Mouse (Mus musculus) E14TG2a.4 (cell line): ENCODE measurements around the gene Hpd.

Experiments
- CTCF ChIP-seq: conservative IDR thresholded peaks from 2 replicates; pipeline ENCODE4 v1.5.1; 2014; ENCODE audit warnings: low read length
- NANOG ChIP-seq: IDR thresholded peaks from 2 replicates; pipeline ENCODE4 v1.6.1; 2014; ENCODE audit warnings: borderline replicate concordance, low read length, mixed read lengths
- POU5F1 ChIP-seq: IDR thresholded peaks from 2 replicates; pipeline ENCODE4 v1.6.1; 2014; ENCODE audit warnings: low read length, borderline replicate concordance

DNA sequence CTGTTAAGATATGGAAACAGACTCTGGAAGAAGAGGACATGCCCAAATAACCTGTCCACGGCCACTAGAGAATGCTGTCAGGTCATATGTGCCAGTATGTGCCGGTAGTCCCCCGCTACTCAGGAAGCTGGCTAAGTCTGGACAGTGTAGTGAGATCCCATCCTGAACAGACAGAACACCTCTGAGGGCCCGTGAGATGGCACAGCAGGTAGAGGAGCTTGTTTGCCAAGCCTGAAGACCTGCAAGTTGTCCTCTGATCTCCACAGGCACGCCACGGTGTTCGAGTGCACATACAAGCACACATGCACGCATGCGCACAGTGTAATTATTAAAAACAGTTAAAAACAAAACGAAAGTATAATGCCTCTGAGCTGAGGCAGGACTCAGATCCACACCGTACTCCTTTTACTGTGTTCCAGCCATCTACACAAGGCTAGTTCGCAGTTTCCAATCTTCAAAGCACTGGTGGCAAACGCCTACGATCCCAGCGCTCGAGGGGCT lies 13.0 kb upstream of the Hpd start:
- TF ChIP-seq CTCF (no peak), POU5F1 (no peak), NANOG (no peak)
